ENCODE assay signal across 15 mouse cellular contexts in genomic region chr4:44569138-44569537, GRCm38 (mm10).
"Had no signal": no experiment of that assay in that cellular context is flagged by ENCODE, and none has a peak within 500 bp of the region (broad histone marks: within the 10 kb centered on the region; RNA-seq: fewer than 3 reads in every experiment).

No protein-coding gene starts in this region.

- H3K36me3 ChIP-seq: liver, embryonic 12.5 days; lung, embryonic 15.5 days; midbrain, embryonic 13.5 days; midbrain, embryonic 15.5 days; neural tube, embryonic 12.5 days; stomach, embryonic 15.5 days had no signal

- H3K4me1 ChIP-seq: liver, embryonic 12.5 days; lung, embryonic 15.5 days; midbrain, embryonic 13.5 days; midbrain, embryonic 15.5 days; neural tube, embryonic 12.5 days; stomach, embryonic 15.5 days had no signal

- ATAC-seq: liver, embryonic 12.5 days; midbrain, embryonic 13.5 days; midbrain, embryonic 15.5 days had no signal

- H3K9me3 ChIP-seq: liver, embryonic 12.5 days; lung, embryonic 15.5 days; megakaryocyte, embryonic 14.5 days; midbrain, embryonic 13.5 days; midbrain, embryonic 15.5 days; neural tube, embryonic 12.5 days; stomach, embryonic 15.5 days had no signal

- H3K9ac ChIP-seq: liver, embryonic 12.5 days; liver, embryonic 14.5 days; lung, embryonic 15.5 days; midbrain, embryonic 13.5 days; midbrain, embryonic 15.5 days; neural tube, embryonic 12.5 days; stomach, embryonic 15.5 days had no signal

- H3K27ac ChIP-seq: liver, embryonic 12.5 days; liver, embryonic 14.5 days; lung, embryonic 15.5 days; macrophage; midbrain, embryonic 13.5 days; midbrain, embryonic 15.5 days; neural tube, embryonic 12.5 days; stomach, embryonic 15.5 days; stomach, postnatal 0 days had no signal

- H3K4me2 ChIP-seq: liver, embryonic 12.5 days; lung, embryonic 15.5 days; midbrain, embryonic 11.5 days; midbrain, embryonic 13.5 days; midbrain, embryonic 15.5 days; neural tube, embryonic 12.5 days; stomach, embryonic 15.5 days had no signal

- H3K4me3 ChIP-seq: liver, embryonic 12.5 days; lung, embryonic 15.5 days; megakaryocyte, embryonic 14.5 days; midbrain, embryonic 13.5 days; midbrain, embryonic 15.5 days; neural tube, embryonic 12.5 days; stomach, embryonic 15.5 days had no signal

- DNase-seq: right cerebral cortex, postnatal 14 days; thymus, adult 2 months; thymus, postnatal 14 days; thymus, postnatal 36 days had no signal
